Mouse (Mus musculus) heart, postnatal 25 days (tissue): ENCODE data around the gene Cyp4a31. TPM values are rescaled to one million over a fixed set of nuclear protein-coding genes. Genes with fewer than 3 reads are reported as not detected.

Experiments used
- total RNA-seq, 2 experiments: library from RNA; stranded (reverse); gene quantifications; 2 replicates each; pipeline ENCODE4 v1.2.3; 2021

The Cyp4a31 gene
- total RNA-seq, 2 experiments from 2014 or later, result not detected

Other genes with a start within 250 kb of the Cyp4a31 start
- not detected for gene Cyp4a12b, start 152.0 kb upstream of the Cyp4a31 start, total RNA-seq
- gene Cyp4a30b, start 111.0 kb upstream of the Cyp4a31 start, total RNA-seq, result not detected
- not detected for gene Cyp4a14, start 67.5 kb upstream of the Cyp4a31 start, total RNA-seq
- not detected for gene Cyp4a10, start 45.4 kb upstream of the Cyp4a31 start, total RNA-seq
- gene Cyp4a32, start 37.3 kb downstream of the Cyp4a31 start, total RNA-seq, result not detected
- gene Cyp4b1, start 84.1 kb downstream of the Cyp4a31 start, total RNA-seq, result 10 to 100 TPM; 22.8 to 27.9 TPM
- gene Efcab14, start 174.1 kb downstream of the Cyp4a31 start, total RNA-seq, result 10 to 100 TPM; 33.4 to 37.0 TPM
- under 1 TPM; 0.55 to 0.78 TPM for gene Tex38, start 217.4 kb downstream of the Cyp4a31 start, total RNA-seq
- 10 to 100 TPM; 78.8 to 79.6 TPM for gene Atpaf1, start 221.2 kb downstream of the Cyp4a31 start, total RNA-seq